Mouse (Mus musculus) limb, embryonic 14.5 days (tissue): Measurements from ENCODE around the gene Slc5a7. TPM values are rescaled to one million over a fixed set of nuclear protein-coding genes. Genes with fewer than 3 reads are reported as not detected.

Source experiments
- ATAC-seq: fragments of 200-750 bp; cut with Nextera tagmentation; 2 replicates; pipeline ENCODE4 v1.8.0; 2017; ENCODE audit warnings: low read depth, moderate number of reproducible peaks, moderate TSS enrichment; ENCODE audit not compliant: low FRiP score
- DNase-seq: peaks from one replicate; pipeline ENCODE4 v3.0.0-alpha.2; 2015; ENCODE audit warnings: low spot score
- H3K27ac ChIP-seq: fragments of 300-500 bp; sonication (generic); replicated peaks from 2 replicates; pipeline ENCODE4 v1.5.1; 2014; ENCODE audit warnings: low read depth, mild to moderate bottlenecking, low read length, moderate library complexity, mixed read lengths
- H3K27me3 ChIP-seq: fragments of 300-500 bp; sonication (generic); 2 replicates; pipeline ENCODE4 v1.6.1; 2014; ENCODE audit warnings: low read length, mixed read lengths; ENCODE audit not compliant: control insufficient read depth, insufficient read depth
- H3K36me3 ChIP-seq: fragments of 300-500 bp; sonication (generic); 2 replicates; pipeline ENCODE4 v1.6.1; 2014; ENCODE audit warnings: mild to moderate bottlenecking, low read length, moderate library complexity, mixed read lengths; ENCODE audit not compliant: control insufficient read depth, insufficient read depth
- H3K4me1 ChIP-seq: fragments of 300-500 bp; sonication (generic); 2 replicates; pipeline ENCODE4 v1.6.1; 2014; ENCODE audit warnings: antibody characterized with exemption, low read length, mixed read lengths; ENCODE audit not compliant: control insufficient read depth, insufficient read depth
- H3K4me2 ChIP-seq: fragments of 300-500 bp; sonication (generic); replicated peaks from 2 replicates; pipeline ENCODE4 v1.6.1; 2014; ENCODE audit warnings: low read depth, mild to moderate bottlenecking, low read length, moderate library complexity; ENCODE audit not compliant: severe bottlenecking
- H3K4me3 ChIP-seq: fragments of 300-500 bp; sonication (generic); replicated peaks from 2 replicates; pipeline ENCODE4 v1.5.1; 2014; ENCODE audit warnings: low read length
- H3K9ac ChIP-seq: fragments of 300-500 bp; sonication (generic); 2 replicates; pipeline ENCODE4 v1.6.1; 2014; ENCODE audit warnings: mild to moderate bottlenecking, low read depth, low read length, moderate library complexity; ENCODE audit not compliant: severe bottlenecking
- H3K9me3 ChIP-seq: fragments of 300-500 bp; sonication (generic); 2 replicates; pipeline ENCODE4 v1.6.1; 2016; ENCODE audit warnings: low read length; ENCODE audit not compliant: control insufficient read depth
- POLR2A ChIP-seq: fragments of 200-500 bp; IDR thresholded peaks from 2 replicates; pipeline ENCODE4 v1.8.0; 2012; ENCODE audit warnings: inconsistent platforms, mild to moderate bottlenecking, moderate library complexity, borderline replicate concordance; ENCODE audit not compliant: insufficient read depth, insufficient read length; ENCODE audit errors: extremely low read depth
- WGBS: fragments of 180-500 bp; shearing (Covaris S2); extraction: QIAGEN DNeasy Blood & Tissue Kit; methylation state at CpG from one replicate; pipeline ENCODE4 v1.1.7; 2014; 5-methylcytosine and 5-hydroxymethylcytosine counted together
- polyA plus RNA-seq, 2 experiments: library from polyadenylated mRNA; depleted of rRNA in 1 of 2; stranded (reverse) in 1 of 2; unstranded in 1 of 2; fragments of >200 nt; fragmentation: Nextera tagmentation in 1 of 2; extraction: Ambion mirVana in 1 of 2; gene quantifications; 2 replicates each; pipeline versions ENCODE4 v1.2.1 to v1.2.3; 2012 to 2014

Gene Slc5a7
- polyA plus RNA-seq (2012; rRNA removed) (1.0 and 1.4 TPM in 2 replicates), polyA plus RNA-seq (2014; fragmentation: Nextera tagmentation; extraction: Ambion mirVana) (0.50 and 0.86 TPM in 2 replicates)

DNA sequence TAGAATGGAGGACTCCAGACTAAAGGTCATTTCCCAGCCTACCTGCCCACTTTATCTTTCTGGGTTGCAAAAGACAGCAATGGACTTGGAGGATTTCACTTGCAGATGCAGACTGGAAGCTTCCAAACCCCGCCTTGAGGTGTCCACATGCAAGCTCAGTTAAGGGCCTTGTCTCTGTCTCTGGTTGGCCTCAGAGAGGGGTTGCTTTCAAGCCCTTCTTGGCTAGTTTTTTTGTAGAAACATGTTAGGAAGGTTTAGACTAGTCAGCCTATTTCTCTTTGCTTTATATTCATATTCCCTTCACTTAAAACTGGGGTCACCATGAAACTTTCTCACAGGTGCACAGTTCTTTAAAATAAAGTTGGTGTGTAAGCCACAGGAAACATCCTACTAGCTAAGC, at the start of gene Slc5a7:
TSS of gene Slc5a7 (minus strand) at position 101 of the 400 bp plus-strand sequence.
- H3K27me3 ChIP-seq = no peaks in the 10 kb centered on the region
- ATAC-seq = no peak
- DNase-seq = no peak
- WGBS = 52% methylated on average over 1 of the region's 1 CpGs
- H3K4me2 ChIP-seq = peak within 1 kb of the TSS; percentile 81
- H3K9ac ChIP-seq = peak within 1 kb of the TSS; percentile 62
- no peak for TF ChIP-seq POLR2A
- H3K9me3 ChIP-seq = no peaks in the 10 kb centered on the region
- H3K4me1 ChIP-seq = no peaks in the 10 kb centered on the region
- H3K4me3 ChIP-seq = peak within 1 kb of the TSS; percentile 41
- no peak within 1 kb of the TSS for H3K27ac ChIP-seq
- H3K36me3 ChIP-seq = no peaks in the 10 kb centered on the region

DNA sequence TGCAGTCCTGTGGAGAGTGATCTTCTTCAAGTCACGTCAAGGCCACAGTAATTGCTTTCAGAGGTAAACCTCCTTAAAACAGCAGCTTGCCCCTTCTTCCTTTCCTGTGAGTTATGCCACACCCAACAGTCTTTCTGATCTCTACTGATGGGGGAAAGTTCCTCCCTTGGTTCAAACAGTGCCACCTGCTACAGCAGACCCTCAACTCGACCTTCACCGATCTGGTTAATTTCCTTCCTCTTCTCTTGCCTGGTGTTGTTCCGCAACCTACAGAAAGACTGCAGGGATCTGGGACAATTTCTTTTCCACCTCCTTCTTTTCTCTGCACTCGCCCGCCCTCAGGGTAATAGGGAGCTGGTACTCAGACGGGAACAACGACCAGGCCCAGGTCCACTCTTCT, 48.8 kb upstream of the Slc5a7 start:
- ATAC-seq = no peak
- Histone ChIP-seq H3K4me2 (no peak overlapping the region), H3K36me3 (no peaks in the 10 kb centered on the region), H3K27me3 (no peaks in the 10 kb centered on the region), H3K4me1 (no peaks in the 10 kb centered on the region), H3K27ac (no peak overlapping the region), H3K9me3 (no peaks in the 10 kb centered on the region), H3K4me3 (no peak overlapping the region), H3K9ac (no peak overlapping the region)
- no peak for TF ChIP-seq POLR2A
- 74% methylated on average over 8 of the region's 8 CpGs for WGBS
- no peak for DNase-seq

DNA sequence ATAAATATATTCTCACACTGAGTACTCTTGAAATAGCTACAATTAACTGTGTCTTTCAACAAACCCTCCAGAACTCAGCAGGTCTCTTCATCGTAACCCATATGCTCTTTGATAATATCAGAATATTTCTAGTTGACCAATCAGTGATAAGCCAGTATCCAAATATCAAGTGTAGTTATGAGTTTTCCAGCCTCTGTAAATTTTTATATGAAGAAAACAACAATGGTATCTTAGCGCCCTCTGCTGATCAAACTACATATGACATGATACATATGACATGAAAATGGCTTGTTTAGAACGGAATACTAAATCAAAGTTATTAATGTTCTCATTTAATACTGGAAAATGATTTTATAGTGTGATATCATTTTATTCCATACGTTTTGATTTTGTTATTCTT, 44.6 kb upstream of the Slc5a7 start:
- no peak for TF ChIP-seq POLR2A
- H3K9ac ChIP-seq = no peak overlapping the region

DNA sequence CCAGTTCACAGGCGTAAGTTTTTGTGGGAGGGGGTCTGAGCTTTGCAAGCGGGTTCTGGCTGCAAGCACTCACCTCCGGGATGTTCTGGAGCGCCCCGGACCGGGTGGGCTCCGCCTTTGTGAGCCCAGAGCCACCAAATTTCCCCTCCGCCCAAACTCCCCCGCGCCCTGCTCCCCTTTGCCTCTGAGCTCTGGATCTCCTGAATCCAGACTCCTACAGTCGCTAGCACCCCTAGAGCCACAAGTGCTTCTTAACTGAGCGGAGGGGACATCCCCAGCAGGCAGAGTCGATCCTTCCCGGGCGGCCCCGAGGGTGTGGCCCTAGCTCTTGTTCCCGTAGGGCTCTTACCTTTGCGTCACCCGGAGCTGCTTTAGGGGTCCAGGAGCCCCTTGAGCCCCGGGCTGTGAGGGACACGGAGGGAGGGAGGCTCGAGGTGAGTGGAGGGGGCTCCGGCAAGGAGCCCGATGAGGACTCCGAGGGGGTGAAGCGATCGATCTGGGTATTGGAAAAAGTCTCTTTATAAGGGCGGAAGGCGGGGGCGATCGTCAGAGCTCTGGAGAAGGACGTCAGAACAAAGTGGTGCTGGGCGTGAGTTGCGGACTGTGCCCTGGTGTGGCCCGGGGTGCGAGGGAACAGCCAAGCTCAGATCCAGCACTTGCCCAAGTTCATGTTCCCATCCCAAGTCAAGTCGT, 456 bp downstream of the Slc5a7 start:
- DNase-seq (no peak), ATAC-seq (0 out of 2 replicates have a peak, but pooled peaks have one; percentile 23)
- peak overlapping the region; percentile 41 for H3K4me3 ChIP-seq
- TF ChIP-seq POLR2A = no peak
- H3K4me2 ChIP-seq = peak overlapping the region; percentile 81
- H3K36me3 ChIP-seq = no peaks in the 10 kb centered on the region
- no peaks in the 10 kb centered on the region for H3K4me1 ChIP-seq
- peak overlapping the region; percentile 62 for H3K9ac ChIP-seq
- H3K9me3 ChIP-seq = no peaks in the 10 kb centered on the region
- 2% methylated on average over 36 of the region's 37 CpGs for WGBS
- H3K27me3 ChIP-seq = no peaks in the 10 kb centered on the region
- H3K27ac ChIP-seq = no peak overlapping the region

More for the DNA sequence above, 44.6 kb upstream of the Slc5a7 start:
- peak; percentile 76 for DNase-seq
- Histone ChIP-seq H3K36me3 (no peaks in the 10 kb centered on the region), H3K4me2 (no peak overlapping the region), H3K27ac (no peak overlapping the region), H3K4me1 (no peaks in the 10 kb centered on the region), H3K9me3 (no peaks in the 10 kb centered on the region), H3K4me3 (no peak overlapping the region), H3K27me3 (no peaks in the 10 kb centered on the region)
- no peak for ATAC-seq
- WGBS = 25% methylated on average over 4 of the region's 4 CpGs

DNA sequence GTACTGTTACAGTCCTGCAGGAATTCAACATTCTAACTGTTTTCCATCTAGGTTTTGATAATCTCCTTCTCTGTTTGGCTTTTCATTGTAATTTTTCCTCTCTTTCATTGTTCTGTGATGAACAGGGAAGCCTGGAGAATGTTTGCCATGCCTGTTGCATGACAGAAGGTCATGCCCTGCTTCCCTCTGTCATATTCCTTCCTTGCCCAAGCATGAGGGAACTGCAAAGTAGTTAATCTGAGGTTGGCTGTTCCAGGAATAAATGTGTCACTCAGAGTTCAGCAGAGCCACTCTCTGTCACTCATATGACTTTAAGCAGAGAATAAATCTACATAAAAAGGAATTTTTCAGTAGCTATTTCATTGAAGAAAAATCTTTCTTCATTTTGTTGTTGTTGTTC, 48.1 kb downstream of the Slc5a7 start:
- TF ChIP-seq POLR2A = no peak
- no peak for ATAC-seq
- no peak for DNase-seq

More for the DNA sequence above, 48.1 kb downstream of the Slc5a7 start:
- Histone ChIP-seq H3K9ac (no peak overlapping the region), H3K4me2 (no peak overlapping the region), H3K9me3 (no peaks in the 10 kb centered on the region), H3K27me3 (no peaks in the 10 kb centered on the region), H3K4me1 (no peaks in the 10 kb centered on the region), H3K27ac (no peak overlapping the region), H3K36me3 (no peaks in the 10 kb centered on the region), H3K4me3 (no peak overlapping the region)
